Mouse (Mus musculus): Measurements from ENCODE around the gene Ergic1. TPM values are rescaled to one million over a fixed set of nuclear protein-coding genes. Genes with fewer than 3 reads are reported as not detected.

Ergic1 gene
- polyA plus RNA-seq, 1 experiment from 2014 or later = 48.6 TPM

DNA sequence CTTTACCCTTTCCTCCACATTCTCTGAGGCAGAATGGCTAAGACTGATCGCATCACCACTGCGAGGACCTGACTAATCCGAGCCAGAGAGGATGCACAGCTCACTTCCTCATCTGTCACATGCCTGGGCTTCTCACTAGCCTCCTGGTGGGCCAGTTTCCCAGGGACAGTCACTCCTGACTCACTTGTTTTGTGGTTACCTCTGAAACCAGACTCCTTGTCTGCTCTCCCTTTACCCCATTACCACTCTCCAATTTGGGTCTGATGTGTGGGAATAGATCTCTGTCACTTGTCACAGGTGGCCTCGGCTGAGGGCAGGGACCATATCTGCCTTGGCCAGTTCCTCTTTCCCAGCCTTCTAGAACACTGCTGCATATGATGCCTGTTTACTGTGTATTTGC is 44.3 kb downstream of the Ergic1 start:
- H3K9ac ChIP-seq (ENCODE audit: low read depth, low read length) = no peak overlapping the region
- H3K4me2 ChIP-seq (replicated peaks; ENCODE audit: low read depth) = no peak overlapping the region
- no peaks in the 10 kb centered on the region for H3K4me1 ChIP-seq (replicated peaks; ENCODE audit: control insufficient read depth, insufficient read depth, low read length)
- ATAC-seq = no peak
- H3K9me3 ChIP-seq (ENCODE audit: control insufficient read depth) = no peaks in the 10 kb centered on the region
- H3K36me3 ChIP-seq (ENCODE audit: control insufficient read depth, insufficient read depth) = peaks cover 12% of the 10 kb centered on the region
- WGBS = 79% methylated on average over 4 of the region's 4 CpGs
- H3K27ac ChIP-seq (ENCODE audit: low read depth, low read length) = no peak overlapping the region
- no peak for TF ChIP-seq CTCF (IDR thresholded peaks at IDR 0.05; ENCODE audit: low read depth)
- H3K4me3 ChIP-seq (ENCODE audit: low read depth, low read length) = no peak overlapping the region
- no peaks in the 10 kb centered on the region for H3K27me3 ChIP-seq (replicated peaks; ENCODE audit: control insufficient read depth, insufficient read depth, low read length)

DNA sequence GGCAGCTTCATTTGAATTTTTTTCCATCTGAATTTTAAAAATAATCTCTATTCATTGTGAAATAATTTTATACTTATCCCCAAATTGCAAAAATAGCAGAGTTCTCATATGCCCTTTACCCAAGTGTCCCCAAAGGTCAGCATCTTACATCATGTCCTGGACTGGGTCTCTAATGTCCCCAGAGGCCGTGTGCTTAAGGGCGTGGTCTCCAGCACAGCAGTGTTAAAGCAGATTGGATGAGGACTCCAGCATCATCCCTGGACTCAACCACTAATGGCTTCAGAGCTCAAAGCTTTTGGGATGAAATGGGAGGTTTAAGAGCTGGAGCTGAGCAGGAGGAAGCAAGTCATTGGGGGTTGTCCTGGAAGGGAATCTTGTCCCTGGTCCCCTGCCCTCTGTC is 45.2 kb downstream of the Ergic1 start:
- Histone ChIP-seq H3K36me3 (ENCODE audit: control insufficient read depth, insufficient read depth) (peaks cover 12% of the 10 kb centered on the region), H3K9me3 (ENCODE audit: control insufficient read depth) (no peaks in the 10 kb centered on the region), H3K4me1 (replicated peaks; ENCODE audit: control insufficient read depth, insufficient read depth, low read length) (no peaks in the 10 kb centered on the region), H3K4me2 (replicated peaks; ENCODE audit: low read depth) (no peak overlapping the region), H3K9ac (ENCODE audit: low read depth, low read length) (no peak overlapping the region), H3K27ac (ENCODE audit: low read depth, low read length) (no peak overlapping the region), H3K27me3 (replicated peaks; ENCODE audit: control insufficient read depth, insufficient read depth, low read length) (no peaks in the 10 kb centered on the region), H3K4me3 (ENCODE audit: low read depth, low read length) (no peak overlapping the region)
- TF ChIP-seq CTCF (IDR thresholded peaks at IDR 0.05; ENCODE audit: low read depth) = no peak
- ATAC-seq = no peak
- 79% methylated on average over 2 of the region's 2 CpGs for WGBS

GRCm38 (mm10) chr17:26608348-26608747 is 47.1 kb downstream of the Ergic1 start:
- H3K9ac ChIP-seq (ENCODE audit: low read depth, low read length) = no peak overlapping the region
- peaks cover 12% of the 10 kb centered on the region for H3K36me3 ChIP-seq (ENCODE audit: control insufficient read depth, insufficient read depth)
- WGBS = 81% methylated on average over 3 of the region's 3 CpGs
- TF ChIP-seq CTCF (IDR thresholded peaks at IDR 0.05; ENCODE audit: low read depth) = no peak
- no peak for ATAC-seq
- no peaks in the 10 kb centered on the region for H3K4me1 ChIP-seq (replicated peaks; ENCODE audit: control insufficient read depth, insufficient read depth, low read length)
- no peaks in the 10 kb centered on the region for H3K27me3 ChIP-seq (replicated peaks; ENCODE audit: control insufficient read depth, insufficient read depth, low read length)
- H3K4me3 ChIP-seq (ENCODE audit: low read depth, low read length) = no peak overlapping the region
- H3K9me3 ChIP-seq (ENCODE audit: control insufficient read depth) = no peaks in the 10 kb centered on the region
- H3K27ac ChIP-seq (ENCODE audit: low read depth, low read length) = no peak overlapping the region
- H3K4me2 ChIP-seq (replicated peaks; ENCODE audit: low read depth) = no peak overlapping the region

DNA sequence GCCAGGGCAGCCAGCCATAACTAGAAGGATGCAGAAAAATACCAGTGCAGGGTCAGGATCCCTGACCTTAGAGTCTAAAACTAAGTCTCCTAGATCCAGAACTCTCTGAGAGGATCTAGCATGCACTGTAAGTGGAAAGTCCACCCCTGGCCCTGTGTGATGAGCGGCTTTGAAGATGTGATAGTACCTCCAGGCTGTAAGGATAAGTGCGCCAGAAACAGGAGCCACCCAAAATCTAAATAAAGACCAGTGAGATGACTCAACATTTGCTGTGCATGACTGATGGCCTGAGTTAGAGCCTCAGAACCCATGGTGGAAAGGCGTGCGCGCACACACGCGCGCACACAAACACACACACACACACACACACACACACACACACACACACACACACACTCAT is 47.6 kb downstream of the Ergic1 start:
- H3K36me3 ChIP-seq (ENCODE audit: control insufficient read depth, insufficient read depth) = peaks cover 12% of the 10 kb centered on the region
- no peak overlapping the region for H3K9ac ChIP-seq (ENCODE audit: low read depth, low read length)
- H3K9me3 ChIP-seq (ENCODE audit: control insufficient read depth) = no peaks in the 10 kb centered on the region
- no peak for ATAC-seq
- H3K4me3 ChIP-seq (ENCODE audit: low read depth, low read length) = no peak overlapping the region
- H3K27me3 ChIP-seq (replicated peaks; ENCODE audit: control insufficient read depth, insufficient read depth, low read length) = no peaks in the 10 kb centered on the region
- H3K4me1 ChIP-seq (replicated peaks; ENCODE audit: control insufficient read depth, insufficient read depth, low read length) = no peaks in the 10 kb centered on the region
- 90% methylated on average over 8 of the region's 8 CpGs for WGBS
- TF ChIP-seq CTCF (IDR thresholded peaks at IDR 0.05; ENCODE audit: low read depth) = no peak
- H3K27ac ChIP-seq (ENCODE audit: low read depth, low read length) = no peak overlapping the region
- H3K4me2 ChIP-seq (replicated peaks; ENCODE audit: low read depth) = no peak overlapping the region

- Histone ChIP-seq H3K4me3 (ENCODE audit: low read depth, low read length) (no peak overlapping the region), H3K27me3 (replicated peaks; ENCODE audit: control insufficient read depth, insufficient read depth, low read length) (no peaks in the 10 kb centered on the region), H3K9ac (ENCODE audit: low read depth, low read length) (no peak overlapping the region), H3K4me2 (replicated peaks; ENCODE audit: low read depth) (no peak overlapping the region), H3K9me3 (ENCODE audit: control insufficient read depth) (no peaks in the 10 kb centered on the region), H3K27ac (ENCODE audit: low read depth, low read length) (no peak overlapping the region), H3K36me3 (ENCODE audit: control insufficient read depth, insufficient read depth) (peaks cover 9% of the 10 kb centered on the region), H3K4me1 (replicated peaks; ENCODE audit: control insufficient read depth, insufficient read depth, low read length) (no peaks in the 10 kb centered on the region)
- no peak for ATAC-seq
- TF ChIP-seq CTCF (IDR thresholded peaks at IDR 0.05; ENCODE audit: low read depth) = no peak
- whole genome bisulfite sequencing = 86% methylated on average over 8 of the region's 8 CpGs
Measured at GRCm38 (mm10) chr17:26609820-26610219, 48.5 kb downstream of the Ergic1 start.

GRCm38 (mm10) chr17:26611328-26611727 is 50.0 kb downstream of the Ergic1 start:
- no peak overlapping the region for H3K4me2 ChIP-seq (replicated peaks; ENCODE audit: low read depth)
- H3K27me3 ChIP-seq (replicated peaks; ENCODE audit: control insufficient read depth, insufficient read depth, low read length) = no peaks in the 10 kb centered on the region
- H3K4me1 ChIP-seq (replicated peaks; ENCODE audit: control insufficient read depth, insufficient read depth, low read length) = 0 out of 2 replicates have a peak, but pooled peaks cover 4% of the 10 kb centered on the region
- no peak overlapping the region for H3K4me3 ChIP-seq (ENCODE audit: low read depth, low read length)
- peak overlapping the region; percentile 54; the same call in 1 of the 2 replicates for H3K27ac ChIP-seq (ENCODE audit: low read depth, low read length)
- H3K36me3 ChIP-seq (ENCODE audit: control insufficient read depth, insufficient read depth) = peaks cover 9% of the 10 kb centered on the region
- no peak for ATAC-seq
- no peak for TF ChIP-seq CTCF (IDR thresholded peaks at IDR 0.05; ENCODE audit: low read depth)
- H3K9ac ChIP-seq (ENCODE audit: low read depth, low read length) = no peak overlapping the region
- no peaks in the 10 kb centered on the region for H3K9me3 ChIP-seq (ENCODE audit: control insufficient read depth)
- WGBS = 58% methylated on average over 7 of the region's 7 CpGs

DNA sequence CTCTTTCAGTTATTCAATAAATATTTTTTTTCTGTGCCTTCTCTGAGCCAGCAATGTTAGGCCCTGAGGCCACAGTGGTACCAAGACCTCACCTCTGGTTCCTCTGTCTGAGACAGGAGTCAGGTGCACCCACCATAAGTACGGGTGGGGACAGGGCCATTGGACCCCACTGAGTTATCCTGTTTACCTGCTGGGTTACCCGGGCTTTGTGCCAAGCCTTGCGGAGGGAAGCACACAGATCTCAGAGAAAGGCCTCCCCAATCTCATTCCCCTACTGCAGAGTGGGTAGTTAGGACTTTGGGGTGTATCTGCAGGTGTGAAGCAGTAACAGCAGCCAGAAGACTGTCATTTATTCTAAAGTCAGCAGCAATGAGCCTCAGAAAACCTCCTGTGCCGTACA is 50.6 kb downstream of the Ergic1 start:
- Histone ChIP-seq H3K27ac (ENCODE audit: low read depth, low read length) (0 out of 2 replicates have a peak overlapping the region, but pooled peaks have one; percentile 54), H3K9me3 (ENCODE audit: control insufficient read depth) (no peaks in the 10 kb centered on the region), H3K9ac (ENCODE audit: low read depth, low read length) (no peak overlapping the region), H3K36me3 (ENCODE audit: control insufficient read depth, insufficient read depth) (peaks cover 13% of the 10 kb centered on the region), H3K27me3 (replicated peaks; ENCODE audit: control insufficient read depth, insufficient read depth, low read length) (no peaks in the 10 kb centered on the region), H3K4me2 (replicated peaks; ENCODE audit: low read depth) (no peak overlapping the region), H3K4me3 (ENCODE audit: low read depth, low read length) (no peak overlapping the region), H3K4me1 (replicated peaks; ENCODE audit: control insufficient read depth, insufficient read depth, low read length) (peaks cover 5% of the 10 kb centered on the region; the same call in 1 of the 2 replicates)
- no peak for TF ChIP-seq CTCF (IDR thresholded peaks at IDR 0.05; ENCODE audit: low read depth)
- 63% methylated on average over 4 of the region's 4 CpGs for WGBS
- ATAC-seq = no peak

All from intestine, postnatal 0 days (tissue).